Mouse (Mus musculus) liver, embryonic 18 days (tissue): ENCODE results near the gene Dlx3. TPM values are rescaled to one million over a fixed set of nuclear protein-coding genes. Genes with fewer than 3 reads are reported as not detected.

ENCODE experiments used
- polyA plus RNA-seq: library from polyadenylated mRNA; depleted of rRNA; stranded (reverse); fragments of >200 nt; gene quantifications from 2 replicates; pipeline ENCODE4 v1.2.3, GENCODE M21; 2012; rRNA removed

Dlx3 gene
- polyA plus RNA-seq = not detected in 2 replicates

DNA sequence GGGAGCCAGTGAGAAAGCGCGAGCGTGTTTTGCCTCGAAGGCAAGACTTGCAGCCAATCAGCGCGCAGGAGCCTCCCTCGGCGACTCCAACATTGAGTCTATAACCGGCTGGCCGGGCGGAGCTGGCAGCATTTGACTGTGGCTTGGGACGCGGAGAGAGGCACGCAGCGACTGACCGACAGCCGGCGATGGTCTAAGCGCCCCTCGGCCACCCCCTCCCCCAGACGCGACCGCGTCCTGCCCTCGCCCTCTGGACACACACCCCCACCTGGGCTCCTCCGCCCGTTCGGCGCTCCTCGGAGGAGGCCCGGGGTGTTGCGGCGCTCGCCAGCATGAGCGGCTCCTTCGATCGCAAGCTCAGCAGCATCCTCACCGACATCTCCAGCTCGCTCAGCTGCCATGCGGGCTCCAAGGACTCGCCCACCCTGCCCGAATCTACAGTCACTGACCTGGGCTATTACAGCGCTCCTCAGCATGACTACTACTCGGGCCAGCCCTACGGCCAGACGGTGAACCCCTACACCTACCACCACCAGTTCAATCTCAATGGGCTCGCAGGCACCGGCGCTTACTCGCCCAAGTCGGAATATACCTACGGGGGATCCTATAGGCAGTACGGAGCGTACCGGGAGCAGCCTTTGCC lies at the start of gene Dlx3:
Gene Dlx3 (plus strand): TSS at position 130 of the 643 bp plus-strand sequence.

DNA sequence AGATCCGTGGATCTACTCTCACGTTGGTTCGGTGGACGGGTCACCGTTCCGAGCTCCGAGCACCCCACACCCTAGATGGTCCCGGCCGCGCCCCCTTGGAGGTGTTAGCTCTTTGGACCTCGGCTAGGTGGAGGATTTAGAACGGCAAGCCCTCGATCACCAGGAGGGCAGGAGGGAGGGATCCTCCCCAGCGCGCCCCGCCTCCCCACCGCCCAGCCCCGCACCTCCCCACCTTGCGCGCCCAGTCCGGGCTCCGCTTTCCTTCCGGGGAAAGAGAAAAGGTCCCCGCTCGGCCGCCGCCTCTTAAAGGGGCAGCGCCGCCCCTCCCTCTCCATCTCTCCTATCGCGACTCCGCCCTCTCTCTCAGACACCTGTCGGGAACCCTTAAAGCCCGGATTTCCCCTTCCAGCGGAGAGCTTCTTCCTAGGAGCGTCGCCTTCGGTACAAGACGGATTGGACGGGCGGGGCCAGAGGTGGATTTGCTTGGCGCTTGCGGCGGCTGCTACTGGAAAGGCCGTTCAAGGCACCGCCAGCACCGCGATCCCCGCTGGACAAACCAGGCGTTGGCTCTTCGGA lies 43.3 kb upstream of the Dlx3 start, which contains the start of gene Itga3:
Gene Itga3 (minus strand): TSS at position 266 of the 576 bp plus-strand sequence.

DNA sequence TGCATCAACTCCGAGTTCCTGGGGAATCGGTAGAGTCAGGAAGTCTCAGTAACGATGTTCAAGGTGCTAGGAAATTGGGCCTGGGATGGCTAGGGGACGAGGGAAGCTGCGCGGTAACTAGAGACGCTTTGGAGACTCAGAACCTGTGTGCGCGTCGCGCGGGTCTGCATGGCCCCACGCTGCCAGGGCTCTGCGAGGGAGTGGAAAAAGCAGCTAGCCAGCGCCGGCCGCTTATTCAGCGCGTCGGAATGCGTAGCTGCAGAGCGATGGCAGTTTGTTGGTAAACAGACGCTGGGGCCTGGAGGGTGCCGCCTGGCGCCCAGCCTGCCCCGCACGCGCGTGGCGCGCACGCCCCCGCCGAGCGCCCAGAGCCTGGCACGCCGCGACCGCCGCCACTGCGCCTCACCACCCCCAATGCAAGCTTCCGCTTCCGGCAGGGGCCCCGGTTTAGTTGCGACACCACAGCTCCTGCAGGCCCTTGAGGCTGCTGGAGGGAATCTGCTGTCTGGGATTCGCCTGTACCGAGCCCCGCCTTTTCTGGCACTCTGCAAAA lies 26.0 kb downstream of the Dlx3 start, which contains the start of gene Dlx4:
Gene Dlx4 (minus strand): TSS at position 413 of the 553 bp plus-strand sequence.

Other genes with a start within 250 kb of the Dlx3 start
- 7.8 and 12.2 TPM in 2 replicates for gene Col1a1, start 183.9 kb upstream of the Dlx3 start, polyA plus RNA-seq
- not detected in 2 replicates for gene Hils1, start 152.5 kb upstream of the Dlx3 start, polyA plus RNA-seq
- gene Sgca, start 143.8 kb upstream of the Dlx3 start, polyA plus RNA-seq = 0.02 TPM in 1 of 2 replicates, not detected in the other
- 7.9 and 9.0 TPM in 2 replicates for gene Ppp1r9b, start 129.1 kb upstream of the Dlx3 start, polyA plus RNA-seq
- 12.3 and 13.7 TPM in 2 replicates for gene Samd14, start 110.2 kb upstream of the Dlx3 start, polyA plus RNA-seq
- gene Pdk2, start 78.8 kb upstream of the Dlx3 start, polyA plus RNA-seq = 9.0 and 11.5 TPM in 2 replicates
- gene Itga3, start 43.3 kb upstream of the Dlx3 start, polyA plus RNA-seq = 2.4 and 2.6 TPM in 2 replicates
- 0.17 and 0.29 TPM in 2 replicates for gene Dlx4, start 26.1 kb downstream of the Dlx3 start, polyA plus RNA-seq
- gene Tac4, start 141.4 kb downstream of the Dlx3 start, polyA plus RNA-seq = 0.02 TPM in 2 replicates
- 15.8 and 17.7 TPM in 2 replicates for gene Kat7, start 190.1 kb downstream of the Dlx3 start, polyA plus RNA-seq
- gene Fam117a, start 216.9 kb downstream of the Dlx3 start, polyA plus RNA-seq = 72.9 and 73.0 TPM in 2 replicates